Mouse (Mus musculus) ovary, postnatal 10 days (tissue): Measurements from ENCODE around the gene Gm20388.
"Not testable (repeated sequence)": the region's sequence is repeated elsewhere in the genome, so short reads cannot be mapped to it uniquely, and the experiment has no call there.

Experiments used
- DNase-seq: peaks from one replicate; pipeline ENCODE4 v3.0.0; 2022; ENCODE audit warnings: low spot score

Gm20388 gene

GRCm38 (mm10) chr8:120715996-120716680 lies 805.5 kb downstream of the Gm20388 start:
- DNase-seq = no peak

GRCm38 (mm10) chr8:120719586-120720236 lies 809.1 kb downstream of the Gm20388 start:
- no peak for DNase-seq

- no peak for DNase-seq
Measured at GRCm38 (mm10) chr8:120723025-120723424, 812.4 kb downstream of the Gm20388 start.

GRCm38 (mm10) chr8:120724096-120724495 lies 813.5 kb downstream of the Gm20388 start:
- DNase-seq = not testable (repeated sequence)

- no peak for DNase-seq
Measured at GRCm38 (mm10) chr8:120724816-120725575, 814.4 kb downstream of the Gm20388 start.

- DNase-seq = no peak
Measured at GRCm38 (mm10) chr8:120725576-120725950, 814.9 kb downstream of the Gm20388 start.

GRCm38 (mm10) chr8:120726051-120726450 lies 815.4 kb downstream of the Gm20388 start:
- DNase-seq = no peak

GRCm38 (mm10) chr8:120728488-120729160 lies 818.0 kb downstream of the Gm20388 start:
- DNase-seq = no peak

GRCm38 (mm10) chr8:120731582-120731981 lies 820.9 kb downstream of the Gm20388 start:
- DNase-seq = no peak

GRCm38 (mm10) chr8:120732068-120732467 lies 821.4 kb downstream of the Gm20388 start:
- no peak for DNase-seq

- peak; percentile 68 for DNase-seq
Measured at GRCm38 (mm10) chr8:120735770-120736481, 825.3 kb downstream of the Gm20388 start, which contains the start of gene Irf8. Irf8 (plus strand) TSS chr8:120736358.

GRCm38 (mm10) chr8:120736486-120736885 lies 825.8 kb downstream of the Gm20388 start:
- no peak for DNase-seq

- no peak for DNase-seq
Measured at GRCm38 (mm10) chr8:120737166-120737565, 826.5 kb downstream of the Gm20388 start.

- no peak for DNase-seq
Measured at GRCm38 (mm10) chr8:120738771-120739170, 828.1 kb downstream of the Gm20388 start.

- no peak for DNase-seq
Measured at GRCm38 (mm10) chr8:120739526-120739925, 828.9 kb downstream of the Gm20388 start.

- DNase-seq = no peak
Measured at GRCm38 (mm10) chr8:120740579-120740978, 829.9 kb downstream of the Gm20388 start.

GRCm38 (mm10) chr8:120741001-120741400 lies 830.4 kb downstream of the Gm20388 start:
- DNase-seq = no peak

GRCm38 (mm10) chr8:120741815-120742530 lies 831.3 kb downstream of the Gm20388 start:
- no peak for DNase-seq

- DNase-seq = no peak
Measured at GRCm38 (mm10) chr8:120743149-120743897, 832.7 kb downstream of the Gm20388 start.

- no peak for DNase-seq
Measured at GRCm38 (mm10) chr8:120743898-120744290, 833.3 kb downstream of the Gm20388 start.
